Mouse (Mus musculus) bone marrow macrophage, adult 2 months (primary cell): ENCODE data around the gene Bdkrb1. TPM values are rescaled to one million over a fixed set of nuclear protein-coding genes. Genes with fewer than 3 reads are reported as not detected.

ENCODE experiments used
- H3K27ac ChIP-seq: 2 replicates; pipeline ENCODE4 v1.5.1; 2012; ENCODE audit warnings: low read depth, low read length; ENCODE audit not compliant: insufficient read depth
- H3K4me1 ChIP-seq: 2 replicates; pipeline ENCODE4 v1.6.1; 2012; ENCODE audit warnings: low read length; ENCODE audit not compliant: control insufficient read depth, insufficient read depth
- H3K4me3 ChIP-seq: 2 replicates; pipeline ENCODE4 v1.5.1; 2012; ENCODE audit warnings: mild to moderate bottlenecking, low read length, moderate library complexity; ENCODE audit not compliant: insufficient read depth
- CTCF ChIP-seq: IDR thresholded peaks from 2 replicates; pipeline ENCODE4 v1.5.1; 2012; ENCODE audit warnings: low read depth, mild to moderate bottlenecking, low read length, moderate library complexity
- POLR2A ChIP-seq: IDR thresholded peaks from 2 replicates; pipeline ENCODE4 v1.6.1; 2012; ENCODE audit warnings: mild to moderate bottlenecking, low read depth, low read length, borderline replicate concordance
- polyA plus RNA-seq: library from polyadenylated mRNA; stranded (reverse); fragments of >200 nt; gene quantifications from 2 replicates; pipeline ENCODE4 v1.2.4, GENCODE M21; 2012; ENCODE audit not compliant: missing spikeins, insufficient read depth, insufficient read length

Bdkrb1 gene
- polyA plus RNA-seq, 1 experiment: not detected

- Histone ChIP-seq H3K4me3 (no peak overlapping the region), H3K27ac (no peak overlapping the region), H3K4me1 (no peaks in the 10 kb centered on the region)
- TF ChIP-seq CTCF (no peak), POLR2A (no peak)
Measured at GRCm38 (mm10) chr12:105597135-105597534, 5.8 kb upstream of the Bdkrb1 start.

- H3K4me1 ChIP-seq: no peaks in the 10 kb centered on the region
Measured at GRCm38 (mm10) chr12:105598503-105598902, 4.4 kb upstream of the Bdkrb1 start.

DNA sequence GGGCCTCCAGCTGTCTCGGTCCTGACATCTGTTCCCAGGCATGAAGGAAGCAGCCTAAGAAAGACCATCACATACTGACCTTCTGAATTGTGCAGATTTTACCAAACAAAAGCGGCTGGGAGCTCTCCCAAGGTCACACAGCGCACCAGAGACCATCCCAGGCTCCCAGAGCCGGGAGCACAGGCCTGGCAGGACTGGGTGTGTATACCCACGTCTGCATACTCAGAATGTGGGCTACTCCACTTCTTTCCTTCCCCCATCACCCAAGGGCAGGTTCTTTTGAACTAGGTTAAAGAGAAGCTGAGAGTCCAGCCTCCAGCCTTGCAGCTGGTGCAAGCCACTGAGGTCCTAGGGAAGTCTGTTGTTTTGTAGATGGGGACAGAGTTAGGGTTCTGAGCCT, 3.8 kb upstream of the Bdkrb1 start:
- Histone ChIP-seq H3K4me3 (no peak overlapping the region), H3K4me1 (no peaks in the 10 kb centered on the region), H3K27ac (no peak overlapping the region)
- TF ChIP-seq CTCF (no peak), POLR2A (no peak)

More at GRCm38 (mm10) chr12:105598503-105598902, 4.4 kb upstream of the Bdkrb1 start:
- no peak overlapping the region for H3K27ac ChIP-seq
- H3K4me3 ChIP-seq: no peak overlapping the region
- TF ChIP-seq CTCF (no peak), POLR2A (no peak)

DNA sequence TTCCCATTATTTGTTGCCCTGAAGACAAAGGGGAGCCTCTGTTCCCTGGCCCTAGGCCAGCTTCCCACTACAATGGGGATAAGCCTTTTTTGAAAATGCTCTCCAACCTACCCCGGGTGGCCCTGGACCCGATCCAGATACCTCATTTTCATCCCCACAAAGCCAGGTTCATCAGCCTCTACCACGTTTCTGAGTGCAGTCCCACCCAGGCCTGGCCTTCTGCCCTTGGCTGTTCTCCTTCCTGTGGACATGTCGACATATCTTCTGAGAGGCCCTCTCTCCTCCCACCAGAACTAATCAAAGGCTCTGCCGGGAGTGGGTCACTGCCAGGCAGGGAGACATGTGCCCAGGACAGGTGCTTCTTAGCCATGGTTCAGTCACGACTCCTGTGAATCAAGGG, 1.3 kb upstream of the Bdkrb1 start:
- TF ChIP-seq CTCF: no peak
- no peak for TF ChIP-seq POLR2A
- Histone ChIP-seq H3K4me3 (no peak overlapping the region), H3K27ac (no peak overlapping the region), H3K4me1 (no peaks in the 10 kb centered on the region)

- no peak overlapping the region for H3K27ac ChIP-seq
- TF ChIP-seq POLR2A (no peak), CTCF (no peak)
- no peak overlapping the region for H3K4me3 ChIP-seq
- no peaks in the 10 kb centered on the region for H3K4me1 ChIP-seq
Measured at GRCm38 (mm10) chr12:105603904-105604303, 1.0 kb downstream of the Bdkrb1 start.

DNA sequence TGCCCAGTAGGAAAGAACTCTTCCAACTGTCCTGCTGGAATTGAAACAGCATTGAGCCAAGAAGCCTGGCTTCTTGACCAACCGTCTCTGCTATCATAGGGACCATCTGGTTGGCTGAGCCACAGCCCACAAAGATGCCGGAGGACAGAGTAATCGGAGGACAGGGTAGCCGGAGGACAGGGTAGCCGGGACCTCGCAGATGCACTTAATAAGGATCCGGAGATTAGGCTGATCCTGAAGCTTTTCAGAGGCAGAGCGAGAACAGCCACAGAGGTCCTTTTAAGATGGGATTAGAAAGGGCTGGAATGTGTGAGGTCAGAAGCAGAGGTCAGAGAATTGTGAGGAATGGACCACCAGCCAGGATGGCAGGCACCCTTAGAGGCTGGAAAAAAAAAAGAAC, 2.3 kb downstream of the Bdkrb1 start:
- TF ChIP-seq POLR2A (no peak), CTCF (no peak)
- H3K27ac ChIP-seq: no peak overlapping the region
- H3K4me1 ChIP-seq: no peaks in the 10 kb centered on the region
- H3K4me3 ChIP-seq: no peak overlapping the region

GRCm38 (mm10) chr12:105606881-105607280, 4.0 kb downstream of the Bdkrb1 start:
- no peaks in the 10 kb centered on the region for H3K4me1 ChIP-seq
- H3K27ac ChIP-seq: no peak overlapping the region
- TF ChIP-seq POLR2A (no peak), CTCF (no peak)
- no peak overlapping the region for H3K4me3 ChIP-seq

DNA sequence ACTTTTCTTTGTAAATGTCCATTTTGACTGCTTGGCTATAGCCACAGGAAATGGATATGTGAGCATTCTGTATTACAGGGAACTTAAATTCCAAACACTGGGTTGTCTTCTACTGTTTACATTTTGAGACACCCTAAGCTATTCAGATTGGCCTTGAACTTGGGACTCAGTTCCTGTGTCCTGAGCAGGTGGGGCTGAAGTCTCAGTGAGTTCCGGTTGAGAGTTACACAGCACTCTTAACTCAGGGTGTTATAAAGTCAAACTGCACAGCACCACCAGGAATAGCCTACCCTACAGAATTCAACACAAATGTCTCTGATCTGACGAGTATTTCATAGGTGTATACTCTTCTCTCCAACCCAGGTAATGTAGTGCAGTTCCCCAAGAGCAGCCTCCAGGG, 8.2 kb downstream of the Bdkrb1 start:
- no peaks in the 10 kb centered on the region for H3K4me1 ChIP-seq
- TF ChIP-seq POLR2A: no peak
- no peak for TF ChIP-seq CTCF
- H3K4me3 ChIP-seq: no peak overlapping the region
- no peak overlapping the region for H3K27ac ChIP-seq

GRCm38 (mm10) chr12:105611748-105612147, 8.9 kb downstream of the Bdkrb1 start:
- Histone ChIP-seq H3K4me3 (no peak overlapping the region), H3K27ac (no peak overlapping the region), H3K4me1 (no peaks in the 10 kb centered on the region)
- TF ChIP-seq POLR2A (no peak), CTCF (peak; percentile 83)

DNA sequence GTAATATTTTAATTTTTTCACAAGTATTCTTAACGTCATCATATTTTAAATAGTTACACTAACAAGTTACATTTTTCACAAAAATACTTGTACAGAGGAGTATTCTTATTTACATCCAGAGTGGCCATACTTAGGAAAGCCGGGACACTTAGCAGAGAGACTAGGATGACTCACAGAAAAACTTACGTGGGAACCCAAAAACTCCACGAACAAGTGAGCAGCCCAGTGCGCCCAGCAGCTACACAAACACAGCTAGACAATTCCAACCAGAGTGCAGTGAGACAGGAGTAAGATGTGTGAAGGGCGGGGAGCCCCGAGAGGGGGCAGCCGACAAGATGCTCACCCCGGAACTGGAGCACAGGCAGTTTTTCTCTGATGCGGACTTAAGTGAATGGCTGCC, 10.7 kb downstream of the Bdkrb1 start:
- TF ChIP-seq CTCF (no peak), POLR2A (no peak)
- Histone ChIP-seq H3K4me3 (no peak overlapping the region), H3K27ac (no peak overlapping the region), H3K4me1 (no peaks in the 10 kb centered on the region)

DNA sequence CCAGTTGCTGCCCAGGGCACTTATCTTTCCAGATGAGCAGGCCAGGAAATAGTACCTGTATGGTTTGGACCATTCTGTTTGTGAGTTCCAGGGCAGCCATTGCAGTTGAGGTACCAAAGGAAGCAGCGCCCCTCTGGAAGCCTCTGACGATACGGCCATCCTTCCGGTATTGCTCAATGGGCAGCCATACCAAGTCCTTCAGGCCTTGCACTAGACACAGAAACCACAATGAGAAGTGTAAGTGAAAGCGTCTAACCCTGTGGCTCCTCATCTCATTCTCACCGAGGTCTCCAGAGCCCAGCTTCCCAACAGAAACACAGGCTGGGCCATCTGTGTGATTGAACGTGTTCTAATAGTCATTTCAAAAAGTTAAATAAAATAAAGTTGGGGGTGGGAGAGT, 19.2 kb downstream of the Bdkrb1 start:
- Histone ChIP-seq H3K27ac (no peak overlapping the region), H3K4me3 (no peak overlapping the region), H3K4me1 (peaks cover 4% of the 10 kb centered on the region; the same call in 1 of the 2 replicates)
- no peak for TF ChIP-seq POLR2A
- TF ChIP-seq CTCF: no peak
